Comparison of ENCODE assay signal across 15 mouse cellular contexts in the genomic region with DNA sequence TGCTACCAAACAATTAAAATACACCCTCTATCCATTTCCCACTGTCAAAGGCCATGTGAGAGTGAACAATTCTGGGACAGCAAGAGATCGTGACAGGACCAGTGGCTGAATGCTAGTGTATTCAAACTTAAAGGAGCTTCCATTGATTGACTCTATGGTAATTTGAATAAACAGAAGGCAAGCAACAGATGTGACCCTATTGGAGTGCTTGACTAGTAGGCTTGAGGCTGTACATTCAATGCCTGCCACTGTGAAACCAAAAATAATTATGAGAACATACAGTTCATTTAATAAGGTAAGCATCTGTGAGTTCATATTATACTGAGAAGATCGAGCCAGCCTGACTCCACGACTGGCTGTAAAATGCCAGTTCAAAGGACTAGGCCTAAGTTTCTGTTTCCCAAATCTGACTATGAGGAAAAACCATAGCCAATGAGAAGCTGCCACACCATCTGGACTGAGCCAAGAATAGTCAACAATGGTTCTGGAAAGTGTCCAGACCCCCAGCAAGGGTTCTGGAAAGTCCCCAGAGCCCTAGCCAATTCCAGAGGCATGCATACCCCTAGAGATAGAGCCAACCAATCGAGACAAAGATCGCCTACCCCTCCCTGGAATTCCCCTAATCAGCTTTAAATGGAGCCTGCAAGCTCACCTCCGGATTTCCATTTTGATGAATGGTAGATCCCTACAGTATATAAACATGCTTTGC.
DNase-seq lines count a peak whose midpoint lies in the region; ATAC-seq and TF ChIP-seq lines count a peak whose summit lies in the region.
"Had no signal": no experiment of that assay in that cellular context is flagged by ENCODE, and none has a peak within 500 bp of the region (broad histone marks: within the 10 kb centered on the region; RNA-seq: fewer than 3 reads in every experiment).

No protein-coding gene starts in this region.

- H3K4me3 ChIP-seq in forebrain, embryonic 14.5 days (ENCODE audit: low read depth, low read length) = no peak overlapping the region
- no peak overlapping the region for H3K4me3 ChIP-seq in forebrain, embryonic 10.5 days
- H3K4me3 ChIP-seq in hindbrain, embryonic 16.5 days (ENCODE audit: low read length) = no peak overlapping the region
- H3K4me3 ChIP-seq in intestine, postnatal 0 days (ENCODE audit: low read depth, low read length) = no peak overlapping the region
- H3K4me3 ChIP-seq: neural tube, embryonic 12.5 days had no signal

- no peak for TF ChIP-seq CTCF in intestine, postnatal 0 days (IDR thresholded peaks at IDR 0.05; ENCODE audit: low read depth)

- no peaks in the 10 kb centered on the region for H3K4me1 ChIP-seq in forebrain, embryonic 14.5 days (ENCODE audit: control insufficient read depth, insufficient read depth, low read length)
- no peaks in the 10 kb centered on the region for H3K4me1 ChIP-seq in forebrain, embryonic 10.5 days
- H3K4me1 ChIP-seq in hindbrain, embryonic 16.5 days (ENCODE audit: control insufficient read depth, insufficient read depth, low read depth, low read length) = no peaks in the 10 kb centered on the region
- no peaks in the 10 kb centered on the region for H3K4me1 ChIP-seq in intestine, postnatal 0 days (replicated peaks; ENCODE audit: control insufficient read depth, insufficient read depth, low read length)
- H3K4me1 ChIP-seq: neural tube, embryonic 12.5 days had no signal

- WGBS in forebrain, embryonic 14.5 days = 64% methylated on average over 6 of the region's 6 CpGs
- 85% methylated on average over 6 of the region's 6 CpGs for WGBS in forebrain, embryonic 10.5 days
- 59% methylated on average over 6 of the region's 6 CpGs for WGBS in hindbrain, embryonic 16.5 days
- 70% methylated on average over 6 of the region's 6 CpGs for WGBS in intestine, postnatal 0 days

- DNase-seq in forebrain, embryonic 14.5 days (ENCODE audit: low spot score) = peak; percentile 43
- no peak for DNase-seq in forebrain, embryonic 10.5 days (ENCODE audit: extremely low spot score, low spot score)
- peak; percentile 50 for DNase-seq in left cerebral cortex, postnatal 4 days
- no peak for DNase-seq in left cerebral cortex, postnatal 36 days (ENCODE audit: low spot score in 2 of 2)
- peak; percentile 2 to 6 for DNase-seq in cerebellum, adult 18-20 months
- no peak for DNase-seq in adrenal gland, adult 8-10 months
- DNase-seq: embryo, embryonic 11 days; kidney, postnatal 36 days; midbrain, embryonic 14.5 days; thymus, adult 18-20 months had no signal

- ATAC-seq in forebrain, embryonic 14.5 days = peak; percentile 86
- peak; percentile 65; the same call in 1 of the 2 replicates for ATAC-seq in hindbrain, embryonic 16.5 days
- ATAC-seq in intestine, postnatal 0 days = no peak
- ATAC-seq: lung, postnatal 0 days had no signal

- H3K27ac ChIP-seq in forebrain, embryonic 14.5 days (ENCODE audit: low read depth, low read length) = no peak overlapping the region
- H3K27ac ChIP-seq in forebrain, embryonic 10.5 days = no peak overlapping the region
- no peak overlapping the region for H3K27ac ChIP-seq in hindbrain, embryonic 16.5 days (ENCODE audit: low read depth, low read length)
- no peak overlapping the region for H3K27ac ChIP-seq in intestine, postnatal 0 days (ENCODE audit: low read depth, low read length)
- H3K27ac ChIP-seq: neural tube, embryonic 12.5 days had no signal

- intact Hi-C loops in left cerebral cortex, postnatal 4 days (cut with DNase I) = no loop called here
- intact Hi-C loops in left cerebral cortex, postnatal 36 days (cut with DNase I) = no loop called here

- H3K4me2 ChIP-seq in forebrain, embryonic 14.5 days (ENCODE audit: low read length) = no peak overlapping the region
- H3K4me2 ChIP-seq in hindbrain, embryonic 16.5 days (ENCODE audit: low read length) = no peak overlapping the region
- H3K4me2 ChIP-seq in intestine, postnatal 0 days (replicated peaks; ENCODE audit: low read depth) = no peak overlapping the region
- H3K4me2 ChIP-seq: liver, embryonic 11.5 days; neural tube, embryonic 12.5 days had no signal

- no peaks in the 10 kb centered on the region for H3K9me3 ChIP-seq in forebrain, embryonic 14.5 days (replicated peaks; ENCODE audit: control insufficient read depth, low read length)
- H3K9me3 ChIP-seq in forebrain, embryonic 10.5 days = no peaks in the 10 kb centered on the region
- H3K9me3 ChIP-seq in hindbrain, embryonic 16.5 days (ENCODE audit: control insufficient read depth, low read length) = no peaks in the 10 kb centered on the region; the same call in 1 of the 2 replicates
- H3K9me3 ChIP-seq in intestine, postnatal 0 days (ENCODE audit: control insufficient read depth) = no peaks in the 10 kb centered on the region
- H3K9me3 ChIP-seq: neural tube, embryonic 12.5 days had no signal

- H3K36me3 ChIP-seq in forebrain, embryonic 14.5 days (ENCODE audit: control insufficient read depth, insufficient read depth, low read length) = no peaks in the 10 kb centered on the region
- no peaks in the 10 kb centered on the region for H3K36me3 ChIP-seq in forebrain, embryonic 10.5 days (replicated peaks)
- H3K36me3 ChIP-seq in hindbrain, embryonic 16.5 days (ENCODE audit: control insufficient read depth, insufficient read depth, low read length) = no peaks in the 10 kb centered on the region
- H3K36me3 ChIP-seq in intestine, postnatal 0 days (ENCODE audit: control insufficient read depth, insufficient read depth) = no peaks in the 10 kb centered on the region
- H3K36me3 ChIP-seq: neural tube, embryonic 12.5 days had no signal

- no peaks in the 10 kb centered on the region for H3K27me3 ChIP-seq in forebrain, embryonic 14.5 days (replicated peaks; ENCODE audit: control insufficient read depth, insufficient read depth, low read length)
- H3K27me3 ChIP-seq in forebrain, embryonic 10.5 days (ENCODE audit: poor library complexity, severe bottlenecking) = no peaks in the 10 kb centered on the region
- H3K27me3 ChIP-seq in hindbrain, embryonic 16.5 days (replicated peaks; ENCODE audit: control insufficient read depth, insufficient read depth, low read length) = no peaks in the 10 kb centered on the region
- no peaks in the 10 kb centered on the region for H3K27me3 ChIP-seq in intestine, postnatal 0 days (replicated peaks; ENCODE audit: control insufficient read depth, insufficient read depth, low read length)
- H3K27me3 ChIP-seq: neural tube, embryonic 12.5 days had no signal

- H3K9ac ChIP-seq in forebrain, embryonic 14.5 days (ENCODE audit: low read length) = no peak overlapping the region
- H3K9ac ChIP-seq in hindbrain, embryonic 16.5 days (ENCODE audit: low read depth, low read length) = no peak overlapping the region
- no peak overlapping the region for H3K9ac ChIP-seq in intestine, postnatal 0 days (ENCODE audit: low read depth, low read length)
- H3K9ac ChIP-seq: neural tube, embryonic 12.5 days had no signal

Comparison
In these comparisons a context has a peak if more than half of its experiments do, and no peak if none do; other contexts are left out.
1. DNase-seq: peak in forebrain, embryonic 14.5 days (single experiment), left cerebral cortex, postnatal 4 days (single experiment) and cerebellum, adult 18-20 months (2 of 2); none in forebrain, embryonic 10.5 days (single experiment), left cerebral cortex, postnatal 36 days (0 of 2) and adrenal gland, adult 8-10 months (single experiment).